ENCODE assay signal across 10 mouse cellular contexts in genomic region chr2:162568308-162569100, GRCm38 (mm10).
DNase-seq lines count a peak whose midpoint lies in the region; ATAC-seq lines count a peak whose summit lies in the region.
"Had no signal": no experiment of that assay in that cellular context is flagged by ENCODE, and none has a peak within 500 bp of the region (broad histone marks: within the 10 kb centered on the region; RNA-seq: fewer than 3 reads in every experiment).

No protein-coding gene starts in this region.

- no peaks in the 10 kb centered on the region for H3K4me1 ChIP-seq in forebrain, embryonic 10.5 days

- no peaks in the 10 kb centered on the region for H3K36me3 ChIP-seq in forebrain, embryonic 10.5 days (replicated peaks)

- peak; percentile 70 for DNase-seq in heart, adult 11 months
- no peak for DNase-seq in heart, adult 9 months (ENCODE audit: low spot score in 2 of 2)
- peak; percentile 12 for DNase-seq in left cerebral cortex, adult 11 months (ENCODE audit: low spot score)
- DNase-seq in left cerebral cortex, postnatal 10 days (ENCODE audit: extremely low spot score in 1 of 2, low spot score in 2 of 2): no peak
- peak; percentile 1 for DNase-seq in WW6 (ENCODE audit: low read depth, low spot score)
- DNase-seq in left cerebral cortex, postnatal 14 days (ENCODE audit: low spot score in 2 of 2): peak; percentile 37 to 41
- DNase-seq in forebrain, embryonic 10.5 days (ENCODE audit: extremely low spot score, low spot score): no peak
- DNase-seq: cerebellum, adult 18-20 months; lung, adult 18-20 months had no signal

- no peaks in the 10 kb centered on the region for H3K9me3 ChIP-seq in forebrain, embryonic 10.5 days

- H3K27ac ChIP-seq in forebrain, embryonic 10.5 days: no peak overlapping the region

- WGBS in forebrain, embryonic 10.5 days: 87% methylated on average over 6 of the region's 6 CpGs

- H3K27me3 ChIP-seq in forebrain, embryonic 10.5 days (ENCODE audit: poor library complexity, severe bottlenecking): no peaks in the 10 kb centered on the region

- ATAC-seq in megakaryocyte, adult 5-6 weeks (ENCODE audit: poor library complexity, severe bottlenecking): no peak

- intact Hi-C loops in left cerebral cortex, postnatal 10 days (cut with DNase I): no loop called here
- intact Hi-C loops in left cerebral cortex, postnatal 14 days (cut with DNase I): loop anchor here (5.0 kb wide), 1 partner anchor 89 kb away; no protein-coding TSS in a partner anchor

- no peak overlapping the region for H3K4me3 ChIP-seq in forebrain, embryonic 10.5 days

Comparison
In these comparisons a context has a peak if more than half of its experiments do, and no peak if none do; other contexts are left out.
1. DNase-seq: peak in heart, adult 11 months (single experiment), left cerebral cortex, adult 11 months (single experiment), WW6 (single experiment) and left cerebral cortex, postnatal 14 days (2 of 2); none in heart, adult 9 months (0 of 2), left cerebral cortex, postnatal 10 days (0 of 2) and forebrain, embryonic 10.5 days (single experiment).